Mouse (Mus musculus): ENCODE data around the gene Stard3nl.

Stard3nl gene

GRCm38 (mm10) chr13:19395688-19396354 lies at the start of gene Stard3nl:
TSS of gene Stard3nl (minus strand) at chr13:19395795.
- peak; percentile 97 for DNase-seq (ENCODE audit: low read depth, low spot score)

GRCm38 (mm10) chr13:19438040-19438439 lies 42.4 kb upstream of the Stard3nl start:
- no peak for DNase-seq (ENCODE audit: low read depth, low spot score)

GRCm38 (mm10) chr13:19429812-19430370 lies 34.3 kb upstream of the Stard3nl start:
- DNase-seq (ENCODE audit: low read depth, low spot score) = no peak

GRCm38 (mm10) chr13:19428076-19428475 lies 32.5 kb upstream of the Stard3nl start:
- no peak for DNase-seq (ENCODE audit: low read depth, low spot score)

DNA sequence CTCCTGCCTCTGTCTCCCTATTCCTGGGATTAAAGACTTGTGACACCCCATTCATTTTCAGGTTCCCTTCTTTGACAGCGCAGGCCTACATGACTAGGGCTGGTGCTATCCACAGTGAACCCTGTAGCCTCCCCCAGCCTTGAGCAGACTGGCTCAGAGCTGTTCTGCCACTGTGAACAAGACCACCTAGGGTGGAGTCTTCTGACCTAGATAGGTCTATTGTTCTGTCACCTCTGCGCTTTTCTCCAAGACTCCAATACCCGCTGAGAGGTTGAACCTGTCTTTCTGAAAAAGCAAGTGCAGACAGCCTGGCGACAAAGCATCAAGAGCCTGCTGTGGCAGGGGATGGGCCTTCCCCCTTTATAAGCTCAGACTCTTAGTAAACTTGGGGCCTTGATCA lies 29.0 kb upstream of the Stard3nl start:
- no peak for DNase-seq (ENCODE audit: low read depth, low spot score)

DNA sequence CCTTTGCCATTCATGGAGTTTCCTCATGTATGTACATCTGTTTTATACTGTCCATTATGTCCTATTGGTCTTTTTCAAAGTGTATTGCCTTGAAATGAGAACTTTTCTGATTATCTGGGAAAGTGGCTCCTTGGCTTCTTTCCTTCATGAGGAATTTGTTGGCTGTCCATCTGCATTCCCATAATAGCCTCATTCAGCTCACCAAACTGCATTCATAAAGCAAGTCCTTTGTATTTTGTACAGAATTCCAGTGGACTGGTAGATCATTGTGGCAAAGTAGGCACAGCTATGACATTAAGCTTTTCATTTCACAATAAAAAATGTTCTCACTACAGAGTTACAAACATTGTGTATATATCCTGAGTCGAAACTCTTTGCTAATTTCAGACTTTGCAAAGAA lies 26.9 kb upstream of the Stard3nl start:
- DNase-seq (ENCODE audit: low read depth, low spot score) = no peak

- no peak for DNase-seq (ENCODE audit: low read depth, low spot score)
Measured at GRCm38 (mm10) chr13:19417885-19418521, 22.4 kb upstream of the Stard3nl start.

DNA sequence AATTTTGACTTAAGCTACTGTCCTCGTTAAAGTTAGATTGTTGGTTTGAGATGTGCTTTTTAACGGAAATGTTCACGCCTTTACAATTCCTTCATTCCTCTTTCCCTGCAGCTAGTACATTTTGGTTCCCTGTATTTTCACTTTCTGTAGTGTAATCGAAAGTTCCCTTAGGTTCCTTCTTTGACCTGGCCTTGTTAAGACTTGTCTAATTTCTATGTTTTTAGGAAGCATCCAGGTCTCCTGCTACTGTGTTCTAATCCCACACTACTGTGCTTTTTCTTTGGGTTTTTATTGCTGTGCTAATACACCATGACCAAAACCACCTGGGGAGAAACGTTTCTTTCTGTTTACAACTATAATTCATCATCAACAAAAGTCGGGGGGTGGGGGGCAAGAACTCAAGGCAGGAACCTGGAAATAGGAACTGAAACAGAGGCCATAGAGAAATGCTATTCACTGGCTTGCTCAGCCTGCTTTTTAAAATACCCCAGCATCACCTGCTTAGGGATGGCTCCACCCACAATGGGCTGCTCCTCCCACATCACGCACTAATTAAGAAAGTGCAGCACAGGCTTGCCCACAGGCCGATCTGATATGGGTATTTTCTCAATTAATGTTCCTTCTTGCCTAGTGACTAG lies 20.4 kb upstream of the Stard3nl start:
- no peak for DNase-seq (ENCODE audit: low read depth, low spot score)

GRCm38 (mm10) chr13:19415337-19415736 lies 19.7 kb upstream of the Stard3nl start:
- no peak for DNase-seq (ENCODE audit: low read depth, low spot score)

DNA sequence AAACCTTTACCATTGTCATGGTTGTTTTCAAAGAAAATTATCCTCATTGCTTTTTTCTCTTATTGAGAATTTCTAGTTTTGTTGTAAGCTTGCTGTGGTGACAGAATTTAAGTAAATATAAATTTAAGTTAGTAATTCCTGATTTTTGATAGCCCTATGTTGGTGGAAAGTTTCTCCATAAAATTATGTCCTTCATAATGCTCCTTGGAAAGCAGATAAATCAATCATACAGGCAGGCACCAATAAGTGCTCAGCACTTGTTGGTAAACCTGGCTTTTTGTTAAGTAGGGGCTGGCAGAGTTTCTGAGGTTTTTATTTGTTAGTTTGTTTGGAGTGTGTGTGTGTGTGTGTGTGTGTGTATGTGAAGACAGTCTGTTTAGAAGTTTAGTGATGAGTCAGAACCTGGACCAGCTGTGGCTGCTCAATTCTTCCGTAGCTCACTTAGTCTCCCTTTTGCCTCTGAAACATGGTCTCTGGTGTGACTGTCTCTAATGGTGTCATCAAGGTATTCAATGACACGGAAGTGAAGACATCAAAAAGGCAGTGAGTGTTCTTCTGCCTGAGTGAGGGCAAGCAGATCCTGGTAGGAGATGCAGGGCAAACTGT lies 16.8 kb upstream of the Stard3nl start:
- no peak for DNase-seq (ENCODE audit: low read depth, low spot score)

- DNase-seq (ENCODE audit: low read depth, low spot score) = no peak
Measured at GRCm38 (mm10) chr13:19411886-19412285, 16.3 kb upstream of the Stard3nl start.

DNA sequence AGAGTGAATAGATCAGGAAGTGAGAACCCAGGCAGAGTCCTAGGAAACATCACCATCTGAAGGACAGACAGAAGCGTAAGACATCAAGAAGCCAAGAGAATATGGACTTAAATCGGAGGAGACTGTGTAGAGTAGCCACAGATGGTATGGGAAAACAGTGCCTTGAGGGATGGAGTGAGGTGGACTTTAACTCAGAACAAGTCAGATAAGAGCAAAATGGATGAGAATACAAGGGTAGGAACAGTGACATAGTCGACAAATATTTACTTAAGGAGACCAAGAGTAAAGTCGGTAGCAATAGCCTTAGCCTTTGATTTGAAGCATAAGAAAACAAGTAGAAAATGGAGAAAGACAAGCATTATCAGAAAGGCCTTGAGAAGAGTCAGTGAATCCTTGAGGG lies 15.1 kb upstream of the Stard3nl start:
- no peak for DNase-seq (ENCODE audit: low read depth, low spot score)

GRCm38 (mm10) chr13:19407953-19408352 lies 12.4 kb upstream of the Stard3nl start:
- DNase-seq (ENCODE audit: low read depth, low spot score) = no peak

DNA sequence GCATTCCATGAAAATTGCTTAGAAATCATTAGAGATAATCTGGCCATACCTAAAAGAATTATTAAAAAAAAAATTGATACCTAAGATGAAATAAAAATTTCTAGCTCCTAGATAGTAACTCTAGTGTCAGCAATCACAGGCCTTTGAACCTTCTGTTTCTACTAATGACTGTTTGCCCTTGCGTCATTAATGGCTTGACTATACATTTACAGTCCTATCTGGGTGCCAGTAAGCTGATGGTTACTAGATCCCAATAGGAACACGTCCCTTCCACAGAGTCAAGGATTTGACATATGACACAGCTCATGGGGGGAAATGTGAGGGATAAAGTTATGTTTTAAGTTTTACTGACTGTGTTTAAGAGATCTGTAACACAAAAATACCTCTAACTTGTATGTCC lies 9.0 kb upstream of the Stard3nl start:
- DNase-seq (ENCODE audit: low read depth, low spot score) = no peak

GRCm38 (mm10) chr13:19394798-19395687 lies 552 bp downstream of the Stard3nl start:
- DNase-seq (ENCODE audit: low read depth, low spot score) = no peak

DNA sequence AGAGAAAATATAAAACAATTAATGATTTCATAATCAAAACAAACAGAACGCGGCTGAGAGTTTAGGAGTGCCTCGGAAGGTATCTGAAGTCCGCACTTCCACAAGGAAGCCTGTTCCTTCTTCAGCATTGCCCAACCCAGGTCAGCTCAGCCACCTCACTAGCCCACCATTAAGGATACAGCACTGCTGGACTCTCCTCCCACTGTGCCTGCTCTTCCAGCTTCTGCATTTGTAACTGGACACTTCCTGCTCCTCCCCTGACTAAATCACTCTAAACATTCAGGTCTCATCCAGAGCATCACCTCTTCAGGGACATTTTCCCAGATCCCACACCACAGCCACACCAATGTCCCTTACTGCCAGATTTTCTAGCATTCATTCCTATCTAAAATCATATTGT lies 1.4 kb downstream of the Stard3nl start:
- no peak for DNase-seq (ENCODE audit: low read depth, low spot score)

DNA sequence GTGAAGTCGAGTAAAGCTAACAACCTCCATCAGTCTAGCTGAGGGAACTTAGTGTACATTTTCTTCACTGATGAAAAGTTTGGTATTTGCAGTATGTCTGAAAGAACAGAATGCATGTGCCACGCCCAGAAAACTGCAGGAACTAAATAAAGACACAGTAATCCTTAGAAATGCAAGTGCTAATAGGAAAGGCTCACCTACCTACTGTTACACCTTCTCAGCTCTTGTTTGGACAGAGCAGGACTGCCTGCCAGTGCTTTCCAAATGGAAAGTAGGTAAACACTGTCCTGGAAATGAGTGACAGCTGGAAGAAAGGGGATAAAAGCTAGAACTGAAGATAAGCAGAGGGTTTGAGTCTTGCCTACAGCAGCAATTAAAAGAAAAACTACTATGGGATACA lies 1.9 kb downstream of the Stard3nl start:
- no peak for DNase-seq (ENCODE audit: low read depth, low spot score)

- no peak for DNase-seq (ENCODE audit: low read depth, low spot score)
Measured at GRCm38 (mm10) chr13:19391608-19392007, 4.0 kb downstream of the Stard3nl start.

- DNase-seq (ENCODE audit: low read depth, low spot score) = no peak
Measured at GRCm38 (mm10) chr13:19390296-19390695, 5.3 kb downstream of the Stard3nl start.

GRCm38 (mm10) chr13:19389896-19390295 lies 5.7 kb downstream of the Stard3nl start:
- no peak for DNase-seq (ENCODE audit: low read depth, low spot score)

DNA sequence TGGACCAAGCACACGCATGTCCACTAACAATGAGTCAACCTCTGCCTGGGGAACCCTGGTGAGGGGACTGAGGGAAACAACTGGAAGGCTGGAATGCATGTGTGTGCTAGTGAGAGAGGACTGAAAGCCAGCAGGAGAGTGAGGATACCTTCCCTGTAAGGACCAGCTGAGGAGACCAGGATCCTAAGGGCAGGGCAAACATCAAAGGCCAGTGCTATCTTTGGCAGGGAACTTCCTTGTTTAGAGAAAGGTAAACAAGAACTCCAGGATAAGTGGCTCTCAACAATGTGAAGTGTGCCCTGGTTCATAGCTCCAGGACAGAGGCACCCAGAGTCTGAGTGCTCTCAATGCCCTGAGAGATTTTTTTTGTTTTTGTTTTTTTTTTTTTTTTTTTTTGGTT lies 6.2 kb downstream of the Stard3nl start:
- DNase-seq (ENCODE audit: low read depth, low spot score) = no peak
